Mouse (Mus musculus) megakaryocyte progenitor cell, adult 5-6 weeks (primary cell): Measurements from ENCODE around the gene Evc. TPM values are rescaled to one million over a fixed set of nuclear protein-coding genes. Genes with fewer than 3 reads are reported as not detected.

Experiments used
- ATAC-seq: replicated peaks from 2 replicates; pipeline ENCODE4 v1.8.0; 2016; ENCODE audit warnings: mild to moderate bottlenecking, moderate TSS enrichment, inconsistent platforms; ENCODE audit not compliant: poor library complexity
- total RNA-seq, 2 experiments: library from RNA; stranded (forward) in 1 of 2; stranded (reverse) in 1 of 2; fragments of 157-497, 149-512 nt in 1 of 2; fragments of 200-1000 nt in 1 of 2; gene quantifications; 2 replicates each; pipeline versions ENCODE4 v1.2.3 to v1.2.4; 2015 to 2017

Gene Evc
- total RNA-seq, 2 experiments from 2014 or later: not detected

- ATAC-seq: no peak
Measured at GRCm38 (mm10) chr5:37312980-37313722, 23.5 kb downstream of the Evc start.

GRCm38 (mm10) chr5:37310026-37310425, 26.7 kb downstream of the Evc start:
- no peak for ATAC-seq

GRCm38 (mm10) chr5:37298370-37298769, 38.3 kb downstream of the Evc start:
- 0 out of 2 replicates have a peak, but pooled peaks have one; percentile 50 for ATAC-seq

- no peak for ATAC-seq
Measured at GRCm38 (mm10) chr5:37296717-37297116, 40.0 kb downstream of the Evc start.

GRCm38 (mm10) chr5:37290983-37291382, 45.7 kb downstream of the Evc start:
- no peak for ATAC-seq

GRCm38 (mm10) chr5:37289236-37289635, 47.5 kb downstream of the Evc start:
- 0 out of 2 replicates have a peak, but pooled peaks have one; percentile 37 for ATAC-seq

- ATAC-seq: peak; percentile 65
Measured at GRCm38 (mm10) chr5:37288374-37288773, 48.3 kb downstream of the Evc start.

GRCm38 (mm10) chr5:37281021-37281420, 55.7 kb downstream of the Evc start:
- no peak for ATAC-seq

- no peak for ATAC-seq
Measured at GRCm38 (mm10) chr5:37263816-37264215, 72.9 kb downstream of the Evc start.

- ATAC-seq: no peak
Measured at GRCm38 (mm10) chr5:37261734-37262133, 75.0 kb downstream of the Evc start.

GRCm38 (mm10) chr5:37257243-37257642, 79.5 kb downstream of the Evc start:
- no peak for ATAC-seq

- ATAC-seq: no peak
Measured at GRCm38 (mm10) chr5:37256823-37257222, 79.9 kb downstream of the Evc start.

- no peak for ATAC-seq
Measured at GRCm38 (mm10) chr5:37254523-37254922, 82.2 kb downstream of the Evc start.

GRCm38 (mm10) chr5:37252101-37252804, 84.4 kb downstream of the Evc start:
- no peak for ATAC-seq

- no peak for ATAC-seq
Measured at GRCm38 (mm10) chr5:37251596-37251995, 85.1 kb downstream of the Evc start.

GRCm38 (mm10) chr5:37248870-37249269, 87.8 kb downstream of the Evc start:
- ATAC-seq: no peak

GRCm38 (mm10) chr5:37247456-37247855, 89.2 kb downstream of the Evc start:
- no peak for ATAC-seq

- ATAC-seq: no peak
Measured at GRCm38 (mm10) chr5:37246138-37246910, 90.4 kb downstream of the Evc start.

- no peak for ATAC-seq
Measured at GRCm38 (mm10) chr5:37245651-37246050, 91.0 kb downstream of the Evc start.

GRCm38 (mm10) chr5:37244666-37245242, 91.9 kb downstream of the Evc start:
- no peak for ATAC-seq

- no peak for ATAC-seq
Measured at GRCm38 (mm10) chr5:37244161-37244560, 92.5 kb downstream of the Evc start.
